Mouse (Mus musculus) thymus, postnatal 36 days (tissue): ENCODE measurements around the gene Cntf.
A peak's percentile ranks its signal among the peaks of the same experiment; 100 is the strongest.
"Not testable (repeated sequence)": the region's sequence is repeated elsewhere in the genome, so short reads cannot be mapped to it uniquely, and the experiment has no call there.

ENCODE experiments used
- DNase-seq, 2 experiments: peaks; one replicate each; pipeline ENCODE4 v3.0.0; 2022; ENCODE audit warnings: mixed read lengths in 2 of 2

Cntf gene

DNA sequence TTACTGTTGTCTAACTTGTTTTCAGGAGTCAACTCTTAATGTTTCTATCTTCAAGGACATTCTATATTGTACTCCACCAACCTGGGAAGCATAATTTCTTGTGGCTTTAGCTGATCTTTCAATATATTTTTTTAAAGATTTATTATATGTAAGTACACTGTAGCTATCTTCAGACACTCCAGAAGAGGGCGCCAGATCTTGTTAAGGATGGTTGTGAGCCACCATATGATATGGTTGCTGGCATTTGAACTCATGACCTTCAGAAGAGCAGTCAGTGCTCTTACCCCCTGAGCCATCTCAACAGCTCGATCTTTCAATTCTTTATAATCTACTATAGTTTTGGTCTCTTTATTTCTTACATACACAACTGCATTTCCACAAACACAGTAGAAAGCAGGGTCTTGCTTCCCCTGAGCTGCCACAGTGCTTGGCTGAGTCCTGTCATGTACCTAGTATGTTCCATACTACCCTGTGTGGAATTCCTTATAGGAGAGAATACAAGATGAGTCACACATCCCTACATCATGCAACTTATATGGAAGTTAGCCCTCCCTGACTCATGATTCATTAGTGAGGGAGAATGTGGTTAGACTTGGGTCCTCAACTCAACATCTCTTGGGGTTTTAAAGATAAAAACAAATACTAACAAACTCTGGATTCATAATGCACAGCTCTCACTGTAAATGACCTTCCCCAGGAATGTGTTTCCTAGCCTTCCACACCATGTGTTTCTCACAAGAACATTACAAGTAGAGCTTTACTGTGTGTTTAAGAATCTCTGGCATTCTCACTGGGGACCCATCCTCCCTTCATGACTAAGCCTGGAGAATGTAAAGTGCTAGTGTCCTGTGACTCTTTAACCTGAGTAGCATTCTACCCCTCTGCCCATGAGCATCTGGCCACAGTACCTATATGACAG, 3.0 kb downstream of the Cntf start:
- DNase-seq: peak; percentile 19 to 30

DNA sequence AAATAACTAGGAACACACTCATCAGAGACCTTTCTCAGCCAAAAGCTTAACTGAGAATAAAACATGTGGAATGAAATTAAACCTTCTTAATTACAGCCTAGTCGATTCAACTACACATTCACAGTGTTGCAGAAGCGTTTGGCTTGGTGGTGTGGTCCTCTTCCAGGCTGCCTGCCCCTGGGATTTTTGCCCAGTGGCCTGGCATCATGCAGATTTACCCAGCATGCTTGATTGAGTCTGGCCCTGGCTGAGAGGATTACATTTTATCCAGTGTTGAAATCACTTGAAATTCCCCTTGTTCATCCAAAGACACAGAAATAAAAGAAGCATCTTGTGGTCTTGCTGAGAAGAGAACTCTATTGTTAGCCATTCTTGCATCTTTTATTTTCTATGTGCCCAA, 5.8 kb downstream of the Cntf start:
- no peak for DNase-seq

DNA sequence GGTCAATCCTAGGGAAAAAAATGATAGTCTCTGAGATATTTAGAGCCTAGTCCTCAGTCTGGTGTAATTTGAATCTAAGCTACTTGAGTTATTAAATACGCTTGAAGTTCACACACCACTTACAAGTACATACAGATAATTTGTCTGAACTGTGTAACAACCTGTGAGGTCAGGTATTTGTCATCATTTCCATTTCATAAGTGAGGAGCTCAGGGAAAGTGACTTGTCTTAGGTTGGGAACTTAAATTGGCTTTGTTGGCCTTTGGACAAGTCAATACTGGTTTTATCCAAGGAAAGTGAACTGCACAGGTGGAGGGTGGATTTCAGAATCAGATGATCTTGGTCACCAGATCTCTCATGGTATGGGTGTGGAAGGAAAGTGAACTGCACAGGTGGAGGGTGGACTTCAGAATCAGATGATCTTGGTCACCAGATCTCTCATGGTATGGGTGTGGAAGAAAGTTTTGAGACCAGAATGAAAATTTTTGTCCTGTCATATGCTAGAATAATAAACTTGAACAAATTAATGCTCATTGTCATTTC, 6.4 kb downstream of the Cntf start:
- DNase-seq: no peak

DNA sequence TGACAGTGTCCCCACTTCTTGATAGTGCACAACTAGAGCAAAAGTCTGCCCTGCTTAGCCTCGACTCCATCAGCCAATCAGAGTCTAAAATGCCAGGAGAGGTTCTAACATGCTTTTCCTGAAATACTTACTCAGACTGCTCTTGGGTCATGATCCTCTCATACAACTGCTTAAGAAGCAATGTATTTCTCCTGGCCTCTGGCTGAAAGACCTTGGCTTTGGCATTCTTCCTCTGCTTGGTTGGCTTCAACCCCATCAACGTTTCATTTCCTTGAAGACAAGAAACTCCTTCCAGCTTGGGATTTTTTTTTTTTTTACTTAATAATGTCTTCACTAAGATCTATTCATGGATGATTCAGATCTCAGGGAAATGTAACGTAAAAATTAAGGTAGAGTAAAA, 9.1 kb downstream of the Cntf start:
- no peak for DNase-seq

DNA sequence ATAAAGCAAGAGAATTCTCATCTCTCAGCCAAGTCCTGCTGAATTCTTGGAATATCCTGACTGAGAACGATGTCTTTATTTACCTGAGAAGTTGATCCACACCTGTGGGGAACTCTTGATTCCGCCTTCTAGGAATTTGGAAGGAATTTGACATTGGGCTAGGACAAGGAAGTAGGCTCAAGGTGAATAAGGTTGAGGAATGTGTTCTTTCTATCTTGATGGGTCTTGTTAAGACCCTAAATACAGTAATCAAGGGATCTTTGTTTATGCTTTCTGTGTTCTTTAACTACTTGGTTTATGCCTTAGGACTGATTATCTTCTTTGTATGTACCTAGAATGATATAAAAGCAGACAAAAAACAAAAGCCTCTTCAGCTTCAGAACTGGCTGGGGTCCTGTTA, 33.5 kb downstream of the Cntf start:
- DNase-seq: no peak

DNA sequence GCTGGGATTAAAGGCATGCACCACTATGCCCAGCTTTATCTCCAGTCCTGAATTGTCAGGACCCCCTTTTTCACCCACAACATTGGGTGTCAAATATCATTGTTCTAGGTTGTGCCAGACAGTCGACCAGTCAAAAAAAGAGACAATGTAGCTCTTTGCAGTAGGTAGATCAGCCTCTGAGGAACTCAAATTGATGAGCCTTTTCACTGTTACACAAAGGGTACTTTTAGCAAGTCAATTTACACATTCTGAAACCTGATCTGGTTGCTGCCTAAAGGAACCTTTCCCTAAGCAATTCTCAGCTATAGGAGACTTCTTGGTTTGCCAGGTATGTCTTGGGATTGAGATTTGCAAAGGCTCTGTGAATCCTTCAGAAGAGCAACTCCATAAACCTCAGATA, 34.4 kb downstream of the Cntf start:
- DNase-seq: no peak

DNA sequence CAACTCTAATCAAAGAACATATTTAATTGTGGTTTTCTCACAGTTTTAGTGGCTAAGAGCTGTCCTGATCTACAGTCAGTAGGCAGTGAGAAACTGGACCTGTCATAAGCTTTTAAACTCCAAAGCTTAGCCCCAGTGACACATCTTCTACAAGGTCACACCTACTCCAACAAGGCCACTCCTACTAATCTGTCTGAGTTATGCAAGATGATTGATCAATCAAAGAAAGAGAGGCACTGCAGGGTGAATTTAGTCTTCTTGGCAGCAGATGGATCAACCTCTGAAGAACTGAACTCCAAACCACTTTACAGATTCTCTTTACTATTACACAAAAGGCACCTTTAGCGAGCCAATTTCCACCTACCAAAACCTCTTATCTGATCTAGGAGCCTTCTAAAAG, 39.6 kb downstream of the Cntf start:
- no peak for DNase-seq

DNA sequence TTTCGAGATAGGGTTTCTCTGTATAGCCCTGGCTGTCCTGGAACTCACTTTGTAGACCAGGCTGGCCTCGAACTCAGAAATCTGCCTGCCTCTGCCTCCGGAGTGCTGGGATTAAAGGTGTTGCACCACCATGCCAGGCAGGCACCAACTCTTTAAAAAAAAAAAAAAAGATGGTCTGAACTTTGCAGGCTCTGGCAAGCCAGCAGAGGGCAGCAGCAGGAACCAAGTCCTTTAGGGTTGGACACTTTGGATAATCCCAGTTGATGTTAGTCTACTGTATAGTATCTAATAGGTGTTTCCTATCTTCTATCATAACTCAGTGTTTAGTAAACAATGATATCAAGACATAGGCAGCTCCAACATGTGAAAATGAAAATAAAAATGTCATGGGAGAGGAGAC, 43.1 kb downstream of the Cntf start:
- peak; percentile 19 to 29 for DNase-seq

DNA sequence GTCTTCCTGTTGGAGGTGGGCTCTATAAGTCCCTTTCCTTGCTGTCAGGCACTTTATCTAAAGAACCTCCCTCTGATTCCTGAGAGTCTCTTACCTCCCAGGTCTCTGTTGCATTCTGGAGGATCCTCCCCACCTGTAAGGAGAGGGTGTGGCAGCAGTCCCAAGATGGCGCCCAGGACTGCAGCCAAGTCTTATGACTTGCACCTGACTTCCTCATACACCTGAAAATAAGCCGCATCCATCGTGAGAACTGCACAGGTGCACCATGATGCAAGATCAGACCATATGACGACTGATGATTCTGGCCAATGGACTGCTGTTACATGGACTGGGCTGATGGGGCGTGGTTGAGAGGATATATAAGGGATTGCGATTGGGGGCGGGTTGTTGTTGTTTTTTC, 43.8 kb downstream of the Cntf start:
- DNase-seq: not testable (repeated sequence)

DNA sequence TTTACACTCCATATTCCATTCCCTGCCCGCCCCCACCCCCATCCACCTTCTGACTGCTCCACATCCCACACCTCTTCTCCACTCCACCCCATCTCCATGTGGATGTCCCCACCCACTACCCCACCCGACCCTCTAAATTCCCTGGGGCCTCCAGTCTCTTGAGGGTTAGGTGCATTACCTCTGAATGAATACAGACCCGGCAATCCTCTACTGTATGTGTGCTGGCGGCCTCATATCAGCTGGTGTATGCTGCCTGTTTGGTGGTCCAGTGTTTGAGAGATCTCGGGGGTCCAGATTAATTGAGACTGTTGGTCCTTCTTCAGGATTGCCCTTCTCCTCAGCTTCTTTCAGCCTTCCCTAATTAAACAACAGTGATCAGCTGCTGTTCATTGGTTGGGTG, 44.5 kb downstream of the Cntf start:
- DNase-seq: not testable (repeated sequence)

DNA sequence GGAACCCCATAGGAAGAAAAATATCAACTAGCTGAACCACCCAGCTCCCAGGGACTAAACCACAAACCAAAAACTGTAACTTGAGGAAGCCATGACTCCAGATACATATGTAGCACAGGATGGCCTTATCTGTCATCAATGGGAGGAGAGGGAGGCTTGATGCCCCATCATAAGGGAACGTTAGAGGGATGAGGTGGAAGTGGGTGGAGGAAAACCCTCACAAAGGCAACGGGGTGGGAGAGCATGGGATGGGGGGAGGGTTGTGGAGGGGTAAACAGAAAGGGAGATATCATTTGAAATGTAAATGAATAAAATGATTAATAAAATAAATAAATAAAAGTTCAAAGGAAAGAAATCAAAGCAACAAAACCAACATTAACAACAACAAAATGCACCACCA, 45.0 kb downstream of the Cntf start:
- no peak for DNase-seq

DNA sequence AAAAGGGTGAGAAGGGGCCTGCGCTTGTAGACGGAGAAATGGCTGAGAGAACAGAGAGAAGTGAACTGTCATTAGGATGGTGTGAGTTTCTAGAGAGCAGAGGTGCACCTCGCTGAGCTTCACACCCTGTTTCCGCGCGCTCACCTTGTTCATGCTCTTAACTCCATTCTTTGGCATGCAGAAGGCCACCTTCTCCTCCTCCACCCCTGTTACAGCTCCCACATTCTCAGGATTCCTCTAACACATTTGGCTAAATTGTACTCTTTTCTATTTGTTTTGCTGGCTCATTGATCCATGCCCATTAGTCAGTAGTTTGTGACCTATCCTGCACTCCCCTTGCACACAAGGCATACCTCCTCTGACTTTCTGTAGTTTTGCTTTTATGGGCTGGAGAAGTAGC, 46.2 kb downstream of the Cntf start:
- DNase-seq: no peak
